Mouse (Mus musculus) brain, embryonic 14.5 days (tissue): Measurements from ENCODE around the gene Xntrpc.

Source experiments
- CTCF ChIP-seq: fragments of 200-500 bp; IDR thresholded peaks from 2 replicates; pipeline ENCODE4 v1.5.1; 2012; ENCODE audit warnings: inconsistent platforms, mild to moderate bottlenecking, moderate library complexity, borderline replicate concordance; ENCODE audit not compliant: insufficient read depth, insufficient read length; ENCODE audit errors: extremely low read depth
- POLR2A ChIP-seq: fragments of 200-500 bp; IDR thresholded peaks from 2 replicates; pipeline ENCODE4 v1.6.1; 2012; ENCODE audit warnings: mild to moderate bottlenecking, inconsistent platforms, borderline replicate concordance; ENCODE audit not compliant: poor library complexity, insufficient read depth, insufficient read length, severe bottlenecking; ENCODE audit errors: extremely low read depth

DNA sequence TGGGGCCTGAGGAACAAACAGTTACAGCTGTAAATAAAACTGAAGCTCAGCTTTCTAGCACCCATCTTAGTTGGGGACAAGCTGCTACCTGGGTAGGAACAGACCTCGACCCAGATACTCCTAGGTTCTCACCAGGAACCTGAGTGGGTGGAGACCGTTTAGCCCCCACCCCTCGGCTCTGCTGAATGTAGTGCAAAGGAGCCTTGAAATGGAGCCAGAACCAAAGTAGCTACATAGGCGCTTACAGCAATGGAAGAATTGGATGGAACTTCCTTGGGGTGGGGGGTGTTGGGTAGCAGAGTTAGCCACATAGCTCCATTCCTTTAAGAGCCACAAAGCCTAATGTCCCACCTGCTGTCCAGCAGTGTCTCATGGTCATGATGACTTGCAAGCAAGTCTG, 48.6 kb upstream of the Xntrpc start:
- no peak for TF ChIP-seq POLR2A
- TF ChIP-seq CTCF, result no peak
